Mouse (Mus musculus) testis, postnatal 14 days (tissue): ENCODE measurements around the gene Mpc1.
"Not testable (repeated sequence)": the region's sequence is repeated elsewhere in the genome, so short reads cannot be mapped to it uniquely, and the experiment has no call there.

Source experiments
- DNase-seq: peaks from one replicate; pipeline ENCODE4 v3.0.0; 2021; ENCODE audit warnings: low spot score

The Mpc1 gene

GRCm38 (mm10) chr17:8278356-8278755, 4.3 kb upstream of the Mpc1 start:
- no peak for DNase-seq

GRCm38 (mm10) chr17:8283526-8284253, 986 bp downstream of the Mpc1 start:
- peak; percentile 97 for DNase-seq

- DNase-seq, result peak; percentile 54
Measured at GRCm38 (mm10) chr17:8284254-8284661, 1.6 kb downstream of the Mpc1 start.

GRCm38 (mm10) chr17:8285056-8285455, 2.4 kb downstream of the Mpc1 start:
- DNase-seq, result no peak

GRCm38 (mm10) chr17:8286987-8287386, 4.3 kb downstream of the Mpc1 start:
- no peak for DNase-seq

- no peak for DNase-seq
Measured at GRCm38 (mm10) chr17:8289993-8290679, 7.4 kb downstream of the Mpc1 start.

GRCm38 (mm10) chr17:8290736-8291135, 8.0 kb downstream of the Mpc1 start:
- DNase-seq, result no peak

- no peak for DNase-seq
Measured at GRCm38 (mm10) chr17:8295825-8296224, 13.1 kb downstream of the Mpc1 start.

- no peak for DNase-seq
Measured at GRCm38 (mm10) chr17:8296313-8296844, 13.7 kb downstream of the Mpc1 start.

- no peak for DNase-seq
Measured at GRCm38 (mm10) chr17:8297746-8298145, 15.0 kb downstream of the Mpc1 start.

GRCm38 (mm10) chr17:8298281-8298680, 15.6 kb downstream of the Mpc1 start:
- DNase-seq, result no peak

GRCm38 (mm10) chr17:8299524-8299923, 16.8 kb downstream of the Mpc1 start:
- DNase-seq, result no peak

GRCm38 (mm10) chr17:8301515-8301914, 18.8 kb downstream of the Mpc1 start:
- DNase-seq, result no peak

- no peak for DNase-seq
Measured at GRCm38 (mm10) chr17:8302772-8303438, 20.2 kb downstream of the Mpc1 start.

- no peak for DNase-seq
Measured at GRCm38 (mm10) chr17:8303671-8304070, 21.0 kb downstream of the Mpc1 start.

- no peak for DNase-seq
Measured at GRCm38 (mm10) chr17:8305801-8306200, 23.1 kb downstream of the Mpc1 start.

- DNase-seq, result peak; percentile 96
Measured at GRCm38 (mm10) chr17:8310838-8311614, 28.3 kb downstream of the Mpc1 start, which contains the start of gene Sft2d1. Gene Sft2d1 (plus strand): TSS chr17:8311102.

- no peak for DNase-seq
Measured at GRCm38 (mm10) chr17:8311751-8312150, 29.0 kb downstream of the Mpc1 start.

GRCm38 (mm10) chr17:8313976-8314375, 31.3 kb downstream of the Mpc1 start:
- DNase-seq, result no peak

- no peak for DNase-seq
Measured at GRCm38 (mm10) chr17:8316251-8316650, 33.5 kb downstream of the Mpc1 start.

GRCm38 (mm10) chr17:8326877-8327276, 44.2 kb downstream of the Mpc1 start:
- DNase-seq, result not testable (repeated sequence)
